19 mouse cellular contexts compared by ENCODE assay signal in the genomic region with DNA sequence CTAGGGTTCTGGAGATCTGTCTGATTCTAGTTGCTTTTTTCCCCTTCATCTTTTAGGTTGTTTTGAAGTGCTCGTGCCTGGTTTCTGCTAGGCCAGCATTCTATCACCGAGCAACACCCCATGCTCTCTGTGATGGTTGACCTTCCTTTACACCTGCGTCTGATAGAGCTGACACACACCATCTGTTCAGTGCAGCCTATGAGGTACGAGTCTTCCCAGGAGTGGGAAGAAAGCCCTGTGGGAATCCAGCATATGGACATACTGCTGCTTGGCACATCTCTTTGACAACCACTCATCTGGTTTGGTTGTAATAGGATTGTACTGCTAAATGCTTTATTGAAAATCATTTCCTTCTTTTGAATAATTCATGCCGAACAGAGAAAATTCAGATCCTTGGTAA. TPM values are rescaled to one million over a fixed set of nuclear protein-coding genes. Genes with fewer than 3 reads are reported as not detected.
DNase-seq lines count a peak whose midpoint lies in the region; ATAC-seq lines count a peak whose summit lies in the region.
"Had no signal": no experiment of that assay in that cellular context is flagged by ENCODE, and none has a peak within 500 bp of the region (broad histone marks: within the 10 kb centered on the region; RNA-seq: fewer than 3 reads in every experiment).

No protein-coding gene starts in this region.

- no peak overlapping the region for H3K9ac ChIP-seq in midbrain, embryonic 13.5 days (replicated peaks)
- H3K9ac ChIP-seq in midbrain, embryonic 15.5 days: no peak overlapping the region
- no peak overlapping the region for H3K9ac ChIP-seq in forebrain, embryonic 15.5 days (replicated peaks)
- H3K9ac ChIP-seq: hindbrain, embryonic 13.5 days; intestine, embryonic 15.5 days; liver, postnatal 0 days had no signal

- no peak overlapping the region for H3K4me2 ChIP-seq in midbrain, embryonic 13.5 days (replicated peaks)
- no peak overlapping the region for H3K4me2 ChIP-seq in midbrain, embryonic 15.5 days
- H3K4me2 ChIP-seq in forebrain, embryonic 15.5 days (replicated peaks): no peak overlapping the region
- H3K4me2 ChIP-seq: heart, embryonic 13.5 days; hindbrain, embryonic 13.5 days; intestine, embryonic 15.5 days had no signal

- DNase-seq in cerebellum, postnatal 4 days (ENCODE audit: low spot score in 2 of 2): no peak
- peak; percentile 41 for DNase-seq in cerebellum, adult 8-10 months
- DNase-seq in heart, adult 11 months: no peak
- no peak for DNase-seq in kidney, postnatal 14 days
- DNase-seq: adrenal gland, adult 2 months; heart, adult 18-20 months; kidney, adult 9 months; liver, postnatal 0 days; lung, postnatal 10 days; right cerebral cortex, adult 18-20 months; thymus, adult 2 months had no signal

- WGBS in midbrain, embryonic 13.5 days: 62% methylated on average over 5 of the region's 5 CpGs
- 53% methylated on average over 5 of the region's 5 CpGs for WGBS in midbrain, embryonic 15.5 days
- WGBS in forebrain, embryonic 15.5 days: 59% methylated on average over 5 of the region's 5 CpGs

- H3K4me1 ChIP-seq in midbrain, embryonic 13.5 days (replicated peaks): peaks cover 4% of the 10 kb centered on the region; the same call in 1 of the 2 replicates
- no peaks in the 10 kb centered on the region for H3K4me1 ChIP-seq in midbrain, embryonic 15.5 days
- H3K4me1 ChIP-seq in forebrain, embryonic 15.5 days: peaks cover 16% of the 10 kb centered on the region

- peaks cover 21% of the 10 kb centered on the region for H3K36me3 ChIP-seq in midbrain, embryonic 13.5 days
- H3K36me3 ChIP-seq in midbrain, embryonic 15.5 days (replicated peaks): peaks cover 18% of the 10 kb centered on the region; the same call in 1 of the 2 replicates
- H3K36me3 ChIP-seq in forebrain, embryonic 15.5 days: peaks cover 23% of the 10 kb centered on the region

- no peaks in the 10 kb centered on the region for H3K27me3 ChIP-seq in midbrain, embryonic 13.5 days
- H3K27me3 ChIP-seq in midbrain, embryonic 15.5 days (replicated peaks): no peaks in the 10 kb centered on the region
- H3K27me3 ChIP-seq in forebrain, embryonic 15.5 days: no peaks in the 10 kb centered on the region
- H3K27me3 ChIP-seq: heart, embryonic 13.5 days; hindbrain, embryonic 13.5 days; intestine, embryonic 15.5 days had no signal

- H3K9me3 ChIP-seq in midbrain, embryonic 13.5 days: no peaks in the 10 kb centered on the region
- H3K9me3 ChIP-seq in midbrain, embryonic 15.5 days: no peaks in the 10 kb centered on the region
- no peaks in the 10 kb centered on the region for H3K9me3 ChIP-seq in forebrain, embryonic 15.5 days
- H3K9me3 ChIP-seq: heart, embryonic 13.5 days; hindbrain, embryonic 13.5 days; intestine, embryonic 15.5 days had no signal

- peak; percentile 84; the same call in 1 of the 2 replicates for ATAC-seq in cerebellum, adult (ENCODE audit: insufficient number of reproducible peaks, low FRiP score, low TSS enrichment)
- ATAC-seq in midbrain, embryonic 13.5 days: 0 out of 2 replicates have a peak, but pooled peaks have one; percentile 53
- ATAC-seq in midbrain, embryonic 15.5 days (replicated peaks): no peak
- ATAC-seq in forebrain, embryonic 15.5 days (replicated peaks): peak; percentile 58; the same call in 1 of the 2 replicates
- ATAC-seq: intestine, embryonic 15.5 days; liver, postnatal 0 days had no signal

- no peak overlapping the region for H3K4me3 ChIP-seq in midbrain, embryonic 13.5 days (replicated peaks)
- no peak overlapping the region for H3K4me3 ChIP-seq in midbrain, embryonic 15.5 days
- no peak overlapping the region for H3K4me3 ChIP-seq in forebrain, embryonic 15.5 days
- H3K4me3 ChIP-seq: heart, embryonic 13.5 days; hindbrain, embryonic 13.5 days; intestine, embryonic 15.5 days had no signal

- no peak overlapping the region for H3K27ac ChIP-seq in midbrain, embryonic 13.5 days
- no peak overlapping the region for H3K27ac ChIP-seq in midbrain, embryonic 15.5 days
- peak overlapping the region; percentile 65 for H3K27ac ChIP-seq in forebrain, embryonic 15.5 days (replicated peaks)
- H3K27ac ChIP-seq: heart, embryonic 13.5 days; hindbrain, embryonic 13.5 days; intestine, embryonic 15.5 days had no signal

RNA-seq across cellular contexts. Expression of gene Vps53, which starts 9.2 kb away (rescaled TPM):
- 61.4 and 64.5 TPM in 2 replicates for polyA plus RNA-seq in midbrain, embryonic 13.5 days (2015; fragmentation: Nextera tagmentation; extraction: Ambion mirVana)
- polyA plus RNA-seq in midbrain, embryonic 15.5 days (2015; fragmentation: Nextera tagmentation; extraction: Ambion mirVana): 67.8 and 72.0 TPM in 2 replicates
- 66.6 and 67.6 TPM in 2 replicates for polyA plus RNA-seq in forebrain, embryonic 15.5 days (2015; fragmentation: Nextera tagmentation; extraction: Ambion mirVana)

RNA-seq across cellular contexts. Expression of gene Fam57a, which starts 9.3 kb away (rescaled TPM):
- polyA plus RNA-seq in midbrain, embryonic 13.5 days (2015; fragmentation: Nextera tagmentation; extraction: Ambion mirVana): 22.0 and 22.3 TPM in 2 replicates
- polyA plus RNA-seq in midbrain, embryonic 15.5 days (2015; fragmentation: Nextera tagmentation; extraction: Ambion mirVana): 23.9 and 27.1 TPM in 2 replicates
- 20.2 TPM in 2 replicates for polyA plus RNA-seq in forebrain, embryonic 15.5 days (2015; fragmentation: Nextera tagmentation; extraction: Ambion mirVana)

RNA-seq across cellular contexts. Expression of gene Dbil5, which starts 47.2 kb away (rescaled TPM):
- 0.50 and 1.00 TPM in 2 replicates for polyA plus RNA-seq in midbrain, embryonic 13.5 days (2015; fragmentation: Nextera tagmentation; extraction: Ambion mirVana)
- 0.54 and 0.74 TPM in 2 replicates for polyA plus RNA-seq in midbrain, embryonic 15.5 days (2015; fragmentation: Nextera tagmentation; extraction: Ambion mirVana)
- polyA plus RNA-seq in forebrain, embryonic 15.5 days (2015; fragmentation: Nextera tagmentation; extraction: Ambion mirVana): not detected in 2 replicates
- polyA plus RNA-seq: adrenal gland, adult 2 months; neural tube, embryonic 11.5 days had no signal

RNA-seq across cellular contexts. Expression of gene Gemin4, which starts 47.3 kb away (rescaled TPM):
- polyA plus RNA-seq in midbrain, embryonic 13.5 days (2015; fragmentation: Nextera tagmentation; extraction: Ambion mirVana): 15.7 and 21.5 TPM in 2 replicates
- polyA plus RNA-seq in midbrain, embryonic 15.5 days (2015; fragmentation: Nextera tagmentation; extraction: Ambion mirVana): 13.2 and 15.6 TPM in 2 replicates
- polyA plus RNA-seq in forebrain, embryonic 15.5 days (2015; fragmentation: Nextera tagmentation; extraction: Ambion mirVana): 18.1 and 18.7 TPM in 2 replicates
